Mouse (Mus musculus): ENCODE measurements at regions not wholly inside any gene's neighbourhood (a gene's known extent, or its start where the extent isn't known, plus 50 kb on each side); places are given as distances from the start of the nearest gene placed in this dataset.

DNA sequence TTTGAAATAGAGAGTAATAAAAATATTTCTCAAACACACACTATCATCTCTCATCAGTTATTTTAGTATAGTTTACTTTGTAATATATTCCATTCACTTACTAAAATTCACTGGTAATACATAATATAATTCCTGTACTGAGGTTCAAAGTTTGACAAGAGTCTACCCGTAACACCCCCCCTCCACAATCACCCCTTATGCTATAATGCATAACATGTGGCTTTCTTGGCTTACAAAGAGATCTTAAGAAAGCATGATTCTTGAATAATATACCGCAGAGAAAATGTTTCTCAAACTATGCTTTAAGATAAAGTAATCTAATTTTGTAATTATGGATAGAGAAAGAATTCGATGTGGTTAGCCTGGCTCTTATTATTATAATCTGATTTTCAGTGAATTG is 539.7 kb downstream of the Gm11232 start:
- H3K4me2 ChIP-seq (ENCODE audit: low read depth, low read length): no peak overlapping the region
- WGBS: 64% methylated on average over 3 of the region's 3 CpGs
- ATAC-seq (ENCODE audit: insufficient read depth, low read depth) (no peak), DNase-seq (ENCODE audit: low spot score) (no peak)
- no peaks in the 10 kb centered on the region for H3K36me3 ChIP-seq (replicated peaks; ENCODE audit: control insufficient read depth, insufficient read depth, low read length)
- no peak overlapping the region for H3K9ac ChIP-seq (replicated peaks; ENCODE audit: low read depth, low read length)
- no peaks in the 10 kb centered on the region for H3K4me1 ChIP-seq (ENCODE audit: control insufficient read depth, insufficient read depth)
- no peaks in the 10 kb centered on the region for H3K9me3 ChIP-seq (replicated peaks; ENCODE audit: control insufficient read depth, low read length)
- TF ChIP-seq EP300 (IDR thresholded peaks at IDR 0.05; ENCODE audit: low read depth) (no peak), CTCF (IDR thresholded peaks at IDR 0.05; ENCODE audit: low read depth) (no peak)
- H3K4me3 ChIP-seq (ENCODE audit: low read depth, low read length): no peak overlapping the region
- no peaks in the 10 kb centered on the region for H3K27me3 ChIP-seq (ENCODE audit: control insufficient read depth, insufficient read depth, low read length)
- no peak overlapping the region for H3K27ac ChIP-seq (ENCODE audit: low read depth)

DNA sequence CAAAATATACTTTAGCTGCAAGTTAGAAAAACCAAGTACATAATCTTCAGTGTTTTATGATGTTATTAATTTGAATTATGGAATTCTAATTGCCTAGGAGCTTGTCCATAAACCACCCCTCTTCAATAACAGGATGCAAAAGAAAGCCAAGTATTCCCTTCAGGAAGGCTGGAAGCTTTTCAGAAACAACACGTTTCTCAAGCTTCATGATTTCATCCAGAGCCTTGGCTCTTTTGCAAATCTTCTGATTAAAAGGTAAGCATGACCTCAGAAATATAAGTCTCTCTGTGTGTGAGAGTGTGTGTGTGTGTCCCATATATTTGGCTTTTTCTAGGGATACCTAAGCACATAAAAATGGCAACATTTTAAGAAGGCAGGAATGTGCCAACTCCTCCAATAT is 570.0 kb downstream of the Gm11232 start:
- H3K9ac ChIP-seq (replicated peaks; ENCODE audit: low read depth, low read length): no peak overlapping the region
- no peaks in the 10 kb centered on the region for H3K27me3 ChIP-seq (ENCODE audit: control insufficient read depth, insufficient read depth, low read length)
- H3K4me1 ChIP-seq (ENCODE audit: control insufficient read depth, insufficient read depth): no peaks in the 10 kb centered on the region
- no peaks in the 10 kb centered on the region for H3K36me3 ChIP-seq (replicated peaks; ENCODE audit: control insufficient read depth, insufficient read depth, low read length)
- no peak for DNase-seq (ENCODE audit: low spot score)
- no peaks in the 10 kb centered on the region for H3K9me3 ChIP-seq (replicated peaks; ENCODE audit: control insufficient read depth, low read length)
- no peak for ATAC-seq (ENCODE audit: insufficient read depth, low read depth)
- no peak overlapping the region for H3K27ac ChIP-seq (ENCODE audit: low read depth)
- H3K4me2 ChIP-seq (ENCODE audit: low read depth, low read length): no peak overlapping the region
- TF ChIP-seq CTCF (IDR thresholded peaks at IDR 0.05; ENCODE audit: low read depth): no peak
- no peak for TF ChIP-seq EP300 (IDR thresholded peaks at IDR 0.05; ENCODE audit: low read depth)
- H3K4me3 ChIP-seq (ENCODE audit: low read depth, low read length): no peak overlapping the region
- WGBS: 25% methylated on average over 1 of the region's 1 CpGs

DNA sequence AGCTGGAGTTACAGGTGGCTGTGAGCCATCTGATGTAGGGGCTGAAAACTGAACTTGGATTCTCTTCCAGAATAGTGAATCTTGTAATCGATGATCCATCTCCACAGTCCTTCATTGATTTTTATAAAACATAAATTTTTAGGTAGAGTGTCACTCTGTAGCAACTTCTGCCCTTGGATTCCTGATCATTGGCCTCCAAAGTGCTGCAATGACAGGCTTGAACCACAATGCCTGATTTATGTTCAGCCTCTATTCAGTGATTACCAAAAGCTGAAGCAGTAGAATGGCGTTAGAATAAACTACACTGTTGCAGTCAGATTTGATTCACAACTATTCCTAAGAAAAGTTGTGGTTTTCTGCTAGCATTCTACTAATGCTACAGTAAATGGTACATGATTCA is 580.1 kb downstream of the Gm11232 start:
- no peak overlapping the region for H3K9ac ChIP-seq (replicated peaks; ENCODE audit: low read depth, low read length)
- H3K4me2 ChIP-seq (ENCODE audit: low read depth, low read length): no peak overlapping the region
- H3K4me3 ChIP-seq (ENCODE audit: low read depth, low read length): no peak overlapping the region
- H3K36me3 ChIP-seq (replicated peaks; ENCODE audit: control insufficient read depth, insufficient read depth, low read length): no peaks in the 10 kb centered on the region
- WGBS: 72% methylated on average over 2 of the region's 2 CpGs
- no peaks in the 10 kb centered on the region for H3K9me3 ChIP-seq (replicated peaks; ENCODE audit: control insufficient read depth, low read length)
- no peak for ATAC-seq (ENCODE audit: insufficient read depth, low read depth)
- no peaks in the 10 kb centered on the region for H3K4me1 ChIP-seq (ENCODE audit: control insufficient read depth, insufficient read depth)
- H3K27ac ChIP-seq (ENCODE audit: low read depth): no peak overlapping the region
- H3K27me3 ChIP-seq (ENCODE audit: control insufficient read depth, insufficient read depth, low read length): no peaks in the 10 kb centered on the region
- no peak for DNase-seq (ENCODE audit: low spot score)
- no peak for TF ChIP-seq CTCF (IDR thresholded peaks at IDR 0.05; ENCODE audit: low read depth)
- no peak for TF ChIP-seq EP300 (IDR thresholded peaks at IDR 0.05; ENCODE audit: low read depth)

DNA sequence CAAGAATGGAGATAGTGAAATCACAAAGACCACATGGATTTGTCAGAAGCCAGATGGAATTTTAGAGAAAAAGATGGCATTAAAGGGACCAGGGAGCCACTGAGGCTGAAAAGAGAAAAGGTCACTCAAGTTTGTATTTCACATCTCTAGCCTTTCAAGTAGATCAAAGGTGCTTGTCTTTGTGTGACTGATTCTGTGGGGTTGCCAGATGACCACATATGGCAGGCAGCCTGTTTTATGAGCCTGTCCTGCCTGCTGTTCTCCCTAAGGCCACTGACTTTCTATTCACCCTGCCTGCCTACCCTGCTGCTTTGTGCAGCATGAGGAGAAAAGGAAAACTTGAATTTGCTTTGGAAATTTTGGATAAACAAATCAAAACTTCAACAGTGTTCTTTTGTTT is 592.0 kb downstream of the Gm11232 start:
- Histone ChIP-seq H3K27me3 (ENCODE audit: control insufficient read depth, insufficient read depth, low read length) (no peaks in the 10 kb centered on the region), H3K4me1 (ENCODE audit: control insufficient read depth, insufficient read depth) (no peaks in the 10 kb centered on the region), H3K4me3 (ENCODE audit: low read depth, low read length) (no peak overlapping the region), H3K27ac (ENCODE audit: low read depth) (no peak overlapping the region), H3K4me2 (ENCODE audit: low read depth, low read length) (no peak overlapping the region), H3K9me3 (replicated peaks; ENCODE audit: control insufficient read depth, low read length) (0 out of 2 replicates have a peak, but pooled peaks cover 2% of the 10 kb centered on the region), H3K36me3 (replicated peaks; ENCODE audit: control insufficient read depth, insufficient read depth, low read length) (no peaks in the 10 kb centered on the region), H3K9ac (replicated peaks; ENCODE audit: low read depth, low read length) (no peak overlapping the region)
- no peak for ATAC-seq (ENCODE audit: insufficient read depth, low read depth)
- TF ChIP-seq EP300 (IDR thresholded peaks at IDR 0.05; ENCODE audit: low read depth) (no peak), CTCF (IDR thresholded peaks at IDR 0.05; ENCODE audit: low read depth) (no peak)
- no peak for DNase-seq (ENCODE audit: low spot score)

DNA sequence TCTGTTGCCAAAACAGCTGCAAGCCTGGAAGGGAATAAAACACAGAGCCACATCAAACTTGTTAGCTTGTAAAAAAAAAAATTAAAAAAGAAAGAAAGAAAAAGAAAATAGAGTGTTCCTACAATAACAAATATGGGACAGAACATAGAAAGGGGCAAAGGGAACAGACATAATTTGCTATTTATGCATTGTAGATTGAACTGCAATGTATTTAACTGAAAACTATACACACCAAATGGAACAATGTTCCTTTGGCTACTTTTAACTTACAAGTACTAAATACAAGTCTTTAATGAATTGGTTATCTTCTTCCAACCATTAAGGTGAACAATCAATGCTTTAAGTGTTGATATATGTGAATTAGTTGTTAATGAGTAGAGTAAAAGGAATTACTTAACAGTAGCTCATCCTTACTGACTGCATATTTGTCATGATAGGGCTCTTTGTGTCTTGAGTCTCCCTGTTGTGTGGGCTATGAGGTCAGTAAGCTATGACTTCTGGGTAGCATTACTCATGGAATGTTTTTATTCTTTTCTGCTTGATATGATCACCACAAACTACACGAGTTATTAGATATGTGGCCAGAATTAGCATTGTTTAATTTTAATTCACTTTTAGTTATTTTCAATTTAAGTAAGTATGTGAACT is 597.0 kb upstream of the Megf9 start:
- H3K9me3 ChIP-seq (replicated peaks; ENCODE audit: control insufficient read depth, low read length): no peaks in the 10 kb centered on the region
- H3K4me2 ChIP-seq (ENCODE audit: low read depth, low read length): no peak overlapping the region
- TF ChIP-seq CTCF (IDR thresholded peaks at IDR 0.05; ENCODE audit: low read depth): no peak
- DNase-seq (ENCODE audit: low spot score): no peak
- no peak overlapping the region for H3K4me3 ChIP-seq (ENCODE audit: low read depth, low read length)
- no peak for ATAC-seq (ENCODE audit: insufficient read depth, low read depth)
- H3K9ac ChIP-seq (replicated peaks; ENCODE audit: low read depth, low read length): no peak overlapping the region
- H3K4me1 ChIP-seq (ENCODE audit: control insufficient read depth, insufficient read depth): no peaks in the 10 kb centered on the region
- 33% methylated on average over 1 of the region's 1 CpGs for WGBS
- H3K27me3 ChIP-seq (ENCODE audit: control insufficient read depth, insufficient read depth, low read length): no peaks in the 10 kb centered on the region
- H3K27ac ChIP-seq (ENCODE audit: low read depth): no peak overlapping the region
- H3K36me3 ChIP-seq (replicated peaks; ENCODE audit: control insufficient read depth, insufficient read depth, low read length): no peaks in the 10 kb centered on the region

DNA sequence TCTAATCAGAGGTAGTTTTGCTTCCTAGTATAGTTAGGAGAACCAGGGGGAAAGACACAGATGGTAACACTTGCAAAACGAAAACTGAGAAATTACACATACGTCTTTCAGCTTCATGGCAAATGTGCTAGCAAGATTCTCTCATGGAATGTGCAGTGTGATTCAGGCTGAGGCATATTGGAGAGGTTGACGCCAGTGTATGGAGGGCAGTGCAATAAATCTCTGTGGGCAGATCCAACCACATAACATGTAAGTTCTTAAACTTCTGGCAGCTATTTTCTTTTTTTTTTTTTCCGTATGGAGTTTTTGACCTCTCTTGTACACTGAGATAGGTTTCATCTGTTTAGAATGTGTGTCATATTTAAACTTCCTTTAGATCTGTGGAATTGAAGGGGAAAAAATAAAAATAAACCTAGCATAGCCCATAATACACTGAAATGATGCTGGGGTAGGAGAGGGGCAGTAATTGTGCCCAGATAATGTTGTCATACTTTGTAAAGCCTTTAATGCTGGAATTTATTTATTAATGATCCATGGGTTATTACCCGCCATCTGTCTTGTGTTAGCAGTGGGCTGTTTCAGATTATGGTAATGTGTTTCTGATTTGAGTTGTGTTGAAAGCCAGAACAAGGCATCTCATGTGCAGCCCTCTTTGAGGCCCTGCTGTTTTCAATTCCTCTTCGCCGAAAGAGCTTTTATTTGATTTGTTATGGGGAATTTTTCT is 596.3 kb upstream of the Megf9 start:
- TF ChIP-seq EP300 (IDR thresholded peaks at IDR 0.05; ENCODE audit: low read depth) (no peak), CTCF (IDR thresholded peaks at IDR 0.05; ENCODE audit: low read depth) (no peak)
- ATAC-seq (ENCODE audit: insufficient read depth, low read depth): no peak
- Histone ChIP-seq H3K27me3 (ENCODE audit: control insufficient read depth, insufficient read depth, low read length) (no peaks in the 10 kb centered on the region), H3K9ac (replicated peaks; ENCODE audit: low read depth, low read length) (no peak overlapping the region), H3K4me3 (ENCODE audit: low read depth, low read length) (no peak overlapping the region), H3K27ac (ENCODE audit: low read depth) (no peak overlapping the region), H3K36me3 (replicated peaks; ENCODE audit: control insufficient read depth, insufficient read depth, low read length) (no peaks in the 10 kb centered on the region), H3K4me2 (ENCODE audit: low read depth, low read length) (no peak overlapping the region), H3K4me1 (ENCODE audit: control insufficient read depth, insufficient read depth) (no peaks in the 10 kb centered on the region), H3K9me3 (replicated peaks; ENCODE audit: control insufficient read depth, low read length) (no peaks in the 10 kb centered on the region)
- no peak for DNase-seq (ENCODE audit: low spot score)
- WGBS: 64% methylated on average over 7 of the region's 7 CpGs
